Mouse (Mus musculus): ENCODE results near the gene Trh. TPM values are rescaled to one million over a fixed set of nuclear protein-coding genes. Genes with fewer than 3 reads are reported as not detected.
A peak's percentile ranks its signal among the peaks of the same experiment; 100 is the strongest.

The Trh gene
- polyA plus RNA-seq, 1 experiment from 2014 or later, result not detected

DNA sequence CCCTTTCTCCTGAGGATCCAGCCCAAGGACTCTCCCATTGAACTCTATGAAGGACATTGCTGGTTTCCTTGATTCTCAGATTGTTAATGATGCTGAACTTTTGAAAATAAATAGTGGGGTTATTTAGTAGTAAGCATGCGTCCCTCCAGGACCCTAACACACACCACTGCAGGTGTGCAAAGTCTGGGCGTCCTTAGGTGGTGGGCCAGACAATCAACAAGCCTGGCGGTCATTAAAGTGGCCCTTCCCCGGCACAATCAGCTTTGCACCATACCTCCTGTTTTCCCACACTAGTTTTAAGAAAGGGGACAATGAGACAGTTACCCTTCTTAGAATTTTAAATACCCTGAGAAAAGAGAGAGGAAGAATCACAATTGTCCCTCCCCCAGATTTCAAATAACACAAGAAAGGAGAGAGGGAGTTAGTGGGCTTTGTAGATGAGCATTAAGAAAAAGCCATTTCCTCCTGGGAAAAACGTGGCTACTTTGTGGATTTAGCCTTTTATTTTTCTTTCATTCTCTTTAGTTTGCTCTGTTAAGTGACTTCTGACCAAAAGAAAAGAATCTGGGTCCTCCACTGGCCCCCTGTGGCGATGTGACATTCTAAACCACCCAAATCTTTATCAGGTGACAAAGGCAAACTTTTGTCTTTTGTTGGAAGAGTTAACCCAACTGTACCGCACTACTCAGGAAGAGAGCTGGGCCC lies 2.9 kb upstream of the Trh start:
- Histone ChIP-seq H3K36me3 (no peaks in the 10 kb centered on the region), H3K27ac (no peak overlapping the region), H3K4me3 (no peak overlapping the region), H3K9me3 (replicated peaks) (no peaks in the 10 kb centered on the region), H3K27me3 (ENCODE audit: low read depth, poor library complexity, severe bottlenecking) (peaks cover 55% of the 10 kb centered on the region), H3K4me1 (peaks cover 9% of the 10 kb centered on the region)
- WGBS, result 33% methylated on average over 7 of the region's 7 CpGs
- DNase-seq (ENCODE audit: low spot score), result no peak

DNA sequence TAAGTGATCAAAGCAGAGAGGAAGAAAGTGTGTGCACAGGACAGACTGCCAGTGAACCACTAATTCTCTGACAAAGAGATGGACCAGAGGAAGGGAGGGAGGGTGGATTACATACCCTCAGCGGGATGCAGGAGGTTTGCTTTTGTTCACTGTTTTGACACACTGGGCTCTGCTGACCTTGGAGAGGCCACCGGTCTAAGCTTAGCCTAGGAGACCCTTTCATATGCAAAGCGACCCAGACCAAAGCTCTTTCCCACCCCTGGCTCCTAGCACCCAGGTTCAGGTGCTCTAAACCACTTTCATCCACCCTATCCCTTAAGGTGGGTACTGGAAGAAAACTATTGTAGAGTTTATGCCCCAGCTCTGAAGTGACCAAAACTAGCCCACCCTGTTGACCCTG lies 1.9 kb upstream of the Trh start:
- Histone ChIP-seq H3K27ac (no peak overlapping the region), H3K27me3 (ENCODE audit: low read depth, poor library complexity, severe bottlenecking) (peaks cover 59% of the 10 kb centered on the region), H3K4me1 (peaks cover 9% of the 10 kb centered on the region), H3K4me3 (no peak overlapping the region), H3K36me3 (no peaks in the 10 kb centered on the region), H3K9me3 (replicated peaks) (no peaks in the 10 kb centered on the region)
- WGBS, result 14% methylated on average over 3 of the region's 3 CpGs
- DNase-seq (ENCODE audit: low spot score), result no peak

DNA sequence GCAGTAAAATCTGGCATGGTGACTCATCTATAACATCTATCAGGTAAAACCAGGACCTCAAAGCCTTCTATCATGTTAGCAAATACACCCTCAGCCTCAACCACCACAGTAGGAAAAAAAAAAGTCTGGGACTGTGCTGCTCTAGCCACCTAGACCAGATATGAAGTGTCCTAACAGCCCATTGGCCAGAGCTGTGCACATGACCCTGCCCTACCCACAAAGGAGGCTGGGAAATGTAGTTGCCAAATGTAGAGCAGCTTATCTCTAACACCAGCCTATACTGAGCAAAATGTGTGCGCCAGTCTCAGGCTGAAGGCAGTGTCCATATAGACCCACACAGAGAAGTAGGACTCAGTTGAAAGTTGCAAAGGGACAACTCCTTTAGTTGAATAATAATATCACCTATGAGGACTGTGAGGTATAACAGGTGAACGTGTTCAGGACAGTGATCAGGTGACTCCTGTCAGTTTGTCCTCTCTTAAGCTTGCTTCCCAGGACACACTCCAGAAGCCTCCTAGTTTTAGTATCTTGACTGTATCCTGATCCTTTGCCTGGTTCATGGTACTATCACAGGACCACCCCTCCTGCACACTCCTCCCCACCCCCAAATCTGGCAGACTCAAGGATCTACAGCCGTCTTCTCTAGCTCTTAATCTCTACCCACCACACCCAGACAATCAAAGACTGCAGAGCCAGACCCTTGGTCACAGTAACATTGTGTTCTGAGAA lies 3.1 kb downstream of the Trh start:
- 74% methylated on average over 3 of the region's 3 CpGs for WGBS
- Histone ChIP-seq H3K27me3 (ENCODE audit: low read depth, poor library complexity, severe bottlenecking) (peaks cover 44% of the 10 kb centered on the region), H3K9me3 (replicated peaks) (no peaks in the 10 kb centered on the region), H3K4me3 (no peak overlapping the region), H3K36me3 (no peaks in the 10 kb centered on the region), H3K4me1 (peaks cover 9% of the 10 kb centered on the region), H3K27ac (no peak overlapping the region)
- DNase-seq (ENCODE audit: low spot score), result no peak

DNA sequence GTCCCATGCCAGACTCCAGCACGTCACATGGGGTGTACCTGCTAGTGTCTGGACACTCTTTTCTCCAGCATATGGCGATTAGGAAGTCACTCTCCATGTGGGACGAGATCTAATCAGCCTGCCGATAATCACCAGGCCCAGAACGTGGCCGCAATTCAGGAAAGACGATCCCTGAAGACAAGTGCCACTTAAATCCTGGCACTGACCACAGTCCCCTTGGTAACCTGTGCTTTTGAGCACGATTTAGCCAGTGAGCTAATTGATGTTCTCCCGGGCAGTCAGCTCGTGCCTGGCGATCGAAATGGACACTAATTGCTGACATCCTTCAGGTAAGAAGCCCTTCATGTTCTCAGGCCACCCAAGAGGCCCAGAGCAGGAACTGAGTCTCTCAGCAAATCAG lies 9.4 kb downstream of the Trh start:
- no peak overlapping the region for H3K27ac ChIP-seq
- H3K4me1 ChIP-seq, result no peaks in the 10 kb centered on the region
- H3K27me3 ChIP-seq (ENCODE audit: low read depth, poor library complexity, severe bottlenecking), result no peaks in the 10 kb centered on the region
- WGBS, result 60% methylated on average over 12 of the region's 12 CpGs
- H3K9me3 ChIP-seq (replicated peaks), result no peaks in the 10 kb centered on the region
- DNase-seq (ENCODE audit: low spot score), result no peak
- no peaks in the 10 kb centered on the region for H3K36me3 ChIP-seq
- no peak overlapping the region for H3K4me3 ChIP-seq

DNA sequence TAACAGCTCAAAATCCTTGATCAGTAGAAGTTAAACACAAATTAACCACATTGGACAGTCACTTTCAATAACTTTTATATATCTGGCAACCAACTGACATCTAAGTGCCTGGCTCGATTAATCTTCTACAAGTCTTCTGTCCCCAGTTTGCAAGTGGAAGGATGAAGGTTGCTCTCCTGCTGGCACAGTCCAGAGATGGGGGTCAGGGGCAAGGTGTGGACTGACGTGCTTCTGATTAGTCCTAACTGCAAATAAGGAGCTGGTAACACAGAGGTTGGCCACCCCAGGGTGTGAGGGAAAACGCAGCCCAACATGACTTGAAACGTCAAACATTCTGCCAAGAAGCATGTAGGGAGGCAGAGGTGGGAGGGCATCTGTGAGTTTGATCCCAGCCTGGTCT lies 12.7 kb downstream of the Trh start:
- no peak for DNase-seq (ENCODE audit: low spot score)
- Histone ChIP-seq H3K36me3 (no peaks in the 10 kb centered on the region), H3K4me1 (no peaks in the 10 kb centered on the region), H3K27me3 (ENCODE audit: low read depth, poor library complexity, severe bottlenecking) (no peaks in the 10 kb centered on the region), H3K4me3 (no peak overlapping the region), H3K27ac (no peak overlapping the region), H3K9me3 (replicated peaks) (no peaks in the 10 kb centered on the region)
- WGBS, result 73% methylated on average over 4 of the region's 4 CpGs

DNA sequence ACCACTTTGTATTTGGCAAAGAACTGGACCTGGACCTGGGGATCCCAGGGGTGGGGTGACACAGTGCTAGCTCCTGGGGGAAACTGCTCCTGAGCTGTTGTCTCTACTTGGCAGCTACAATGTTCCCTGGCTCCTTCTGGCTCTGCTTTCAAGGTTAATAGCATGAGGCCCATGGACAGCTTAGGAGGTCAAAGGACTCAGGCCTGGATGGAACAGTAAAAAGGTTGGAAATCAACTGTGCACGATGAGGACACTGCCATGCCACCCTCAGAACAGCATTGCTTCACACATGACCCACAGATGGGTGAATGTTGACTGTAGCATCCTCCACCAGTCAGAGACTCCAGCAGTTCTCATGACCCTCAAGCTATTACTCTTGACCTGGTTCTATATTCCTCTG lies 13.1 kb downstream of the Trh start:
- H3K4me3 ChIP-seq, result no peak overlapping the region
- whole genome bisulfite sequencing, result 65% methylated on average over 1 of the region's 1 CpGs
- no peak for DNase-seq (ENCODE audit: low spot score)
- H3K4me1 ChIP-seq, result no peaks in the 10 kb centered on the region
- no peak overlapping the region for H3K27ac ChIP-seq
- no peaks in the 10 kb centered on the region for H3K36me3 ChIP-seq
- no peaks in the 10 kb centered on the region for H3K27me3 ChIP-seq (ENCODE audit: low read depth, poor library complexity, severe bottlenecking)
- no peaks in the 10 kb centered on the region for H3K9me3 ChIP-seq (replicated peaks)

DNA sequence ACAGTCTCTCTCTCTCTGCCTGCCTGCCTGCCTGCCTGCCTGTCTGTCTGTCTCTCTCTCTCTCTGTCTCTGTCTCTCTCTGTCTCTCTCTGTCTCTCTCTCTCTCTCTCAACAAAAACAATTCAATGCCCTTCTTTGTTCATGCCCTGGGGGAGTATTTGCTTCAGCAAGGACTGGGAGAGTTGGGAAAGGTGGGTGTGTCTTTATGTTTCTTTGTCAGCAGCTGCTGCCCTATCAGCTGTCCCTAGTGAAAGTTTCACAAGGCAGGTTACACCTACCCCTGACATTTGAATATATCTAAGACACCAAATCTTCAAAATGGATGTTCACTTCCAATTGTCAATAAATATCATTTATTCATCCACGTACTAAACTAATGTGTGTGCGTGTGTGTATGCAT lies 14.9 kb downstream of the Trh start:
- Histone ChIP-seq H3K4me3 (no peak overlapping the region), H3K4me1 (no peaks in the 10 kb centered on the region), H3K27me3 (ENCODE audit: low read depth, poor library complexity, severe bottlenecking) (no peaks in the 10 kb centered on the region), H3K36me3 (no peaks in the 10 kb centered on the region), H3K27ac (no peak overlapping the region), H3K9me3 (replicated peaks) (no peaks in the 10 kb centered on the region)
- no peak for DNase-seq (ENCODE audit: low spot score)
- 92% methylated on average over 2 of the region's 2 CpGs for WGBS

DNA sequence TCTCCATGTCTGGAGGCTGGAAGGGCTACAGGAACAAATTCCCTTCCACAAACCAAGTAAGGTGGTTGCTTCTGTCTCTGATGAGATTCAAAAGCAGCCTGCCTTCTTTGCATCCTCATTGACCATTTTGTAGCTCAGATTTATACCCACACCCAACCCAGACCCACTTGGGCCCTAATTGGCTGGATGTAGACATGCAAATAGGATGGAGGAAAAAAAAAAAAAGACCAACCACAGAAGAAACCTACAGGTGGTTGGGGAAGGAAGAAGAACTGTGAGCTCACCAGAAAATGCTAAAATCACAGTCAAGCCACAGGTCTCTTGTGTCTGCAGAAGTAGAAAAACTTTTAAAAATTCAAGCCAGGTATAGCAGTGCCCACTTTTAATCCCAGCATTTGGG lies 15.3 kb downstream of the Trh start:
- H3K9me3 ChIP-seq (replicated peaks), result no peaks in the 10 kb centered on the region

DNA sequence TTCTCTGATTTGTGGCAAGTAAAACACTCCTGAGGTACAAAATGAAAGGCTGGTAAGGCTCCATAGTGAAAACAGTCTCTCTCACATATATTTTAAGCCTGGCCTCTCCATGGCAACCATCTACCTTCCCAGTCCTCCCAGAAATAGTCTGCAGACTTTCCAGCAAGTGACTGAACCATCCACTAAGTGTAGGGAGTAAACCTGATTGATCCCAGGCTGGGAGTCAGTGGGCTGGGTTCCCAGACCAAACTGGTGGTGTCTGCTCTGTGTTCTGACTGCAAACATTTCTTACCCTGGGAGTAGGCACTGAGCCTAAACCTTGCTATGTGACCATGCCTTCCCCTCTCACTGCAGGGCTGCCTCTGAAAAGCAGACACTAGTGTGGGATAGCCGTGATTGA lies 19.5 kb downstream of the Trh start:
- no peak overlapping the region for H3K4me3 ChIP-seq
- H3K27ac ChIP-seq, result no peak overlapping the region
- H3K27me3 ChIP-seq (ENCODE audit: low read depth, poor library complexity, severe bottlenecking), result 0 out of 2 replicates have a peak, but pooled peaks cover 7% of the 10 kb centered on the region
- no peaks in the 10 kb centered on the region for H3K36me3 ChIP-seq
- WGBS, result 78% methylated on average over 1 of the region's 1 CpGs
- H3K9me3 ChIP-seq (replicated peaks), result no peaks in the 10 kb centered on the region
- no peak for DNase-seq (ENCODE audit: low spot score)
- no peaks in the 10 kb centered on the region for H3K4me1 ChIP-seq

More for the DNA sequence above, 15.3 kb downstream of the Trh start:
- Histone ChIP-seq H3K27ac (no peak overlapping the region), H3K4me3 (no peak overlapping the region), H3K36me3 (no peaks in the 10 kb centered on the region), H3K27me3 (ENCODE audit: low read depth, poor library complexity, severe bottlenecking) (no peaks in the 10 kb centered on the region), H3K4me1 (no peaks in the 10 kb centered on the region)
- DNase-seq (ENCODE audit: low spot score), result no peak

DNA sequence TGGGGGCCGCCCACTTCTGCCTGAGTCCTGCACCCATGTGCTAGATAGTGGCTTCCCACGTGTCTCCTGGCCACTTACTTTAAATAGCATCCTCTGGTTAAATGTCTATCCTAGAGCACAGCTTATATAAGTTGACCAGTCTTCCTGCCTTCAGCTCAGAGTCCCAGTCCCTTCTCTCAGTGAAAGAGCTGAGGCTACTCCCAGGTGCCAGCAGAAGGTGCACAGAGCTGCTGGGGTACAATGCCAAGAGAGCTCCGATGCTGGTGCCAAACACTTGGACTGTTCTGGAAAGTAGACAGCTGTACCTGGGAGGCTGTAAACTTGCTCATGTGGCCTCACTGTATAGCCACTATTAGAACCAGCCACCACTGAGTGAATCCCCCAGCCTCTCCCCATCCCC lies 22.4 kb downstream of the Trh start:
- 0 out of 2 replicates have a peak, but pooled peaks cover 7% of the 10 kb centered on the region for H3K27me3 ChIP-seq (ENCODE audit: low read depth, poor library complexity, severe bottlenecking)
- H3K36me3 ChIP-seq, result no peaks in the 10 kb centered on the region
- DNase-seq (ENCODE audit: low spot score), result no peak
- no peak overlapping the region for H3K27ac ChIP-seq
- H3K4me3 ChIP-seq, result no peak overlapping the region
- no peaks in the 10 kb centered on the region for H3K4me1 ChIP-seq
- 85% methylated on average over 3 of the region's 3 CpGs for WGBS
- H3K9me3 ChIP-seq (replicated peaks), result no peaks in the 10 kb centered on the region

DNA sequence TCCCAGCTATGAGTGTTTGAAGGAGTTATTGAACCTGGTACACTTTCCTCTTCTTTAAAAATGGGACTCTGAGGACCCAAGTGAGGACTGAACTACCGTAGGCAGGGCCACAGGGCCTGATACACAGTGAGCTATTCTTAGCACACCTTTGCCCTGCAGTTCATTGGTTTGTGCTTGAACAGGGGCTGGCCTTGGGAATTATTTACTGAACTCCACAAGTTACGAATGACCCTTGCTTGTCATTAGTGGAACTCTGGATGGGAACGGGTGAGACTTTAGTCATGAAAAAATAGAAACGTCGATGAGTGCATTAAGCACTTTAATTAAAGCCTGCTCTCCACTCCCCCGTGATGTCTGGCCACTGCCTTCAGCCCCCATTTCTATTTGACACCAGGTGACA lies 22.8 kb downstream of the Trh start:
- H3K4me1 ChIP-seq, result no peaks in the 10 kb centered on the region
- DNase-seq (ENCODE audit: low spot score), result no peak
- no peak overlapping the region for H3K4me3 ChIP-seq
- H3K27me3 ChIP-seq (ENCODE audit: low read depth, poor library complexity, severe bottlenecking), result 0 out of 2 replicates have a peak, but pooled peaks cover 7% of the 10 kb centered on the region
- no peak overlapping the region for H3K27ac ChIP-seq
- H3K36me3 ChIP-seq, result no peaks in the 10 kb centered on the region
- no peaks in the 10 kb centered on the region for H3K9me3 ChIP-seq (replicated peaks)
- 80% methylated on average over 6 of the region's 6 CpGs for WGBS

DNA sequence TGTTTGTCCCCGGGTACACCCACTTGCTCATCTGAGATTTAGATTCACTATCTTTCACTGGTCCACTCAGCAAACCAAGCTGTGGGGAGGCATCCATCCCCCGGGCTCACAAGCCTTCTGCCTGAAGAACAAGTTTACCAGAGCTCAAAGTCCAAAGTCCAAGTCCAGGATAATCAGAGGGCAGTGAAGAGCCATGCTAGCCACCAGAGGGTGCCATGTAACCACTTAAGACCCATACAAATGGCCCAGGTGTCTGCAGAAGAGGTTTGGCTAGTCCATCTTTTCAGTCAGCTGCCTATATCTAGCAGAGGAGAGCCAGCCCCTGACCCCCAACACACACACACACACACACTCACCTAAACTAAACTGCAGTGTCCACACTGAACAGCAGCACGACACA lies 25.0 kb downstream of the Trh start:
- Histone ChIP-seq H3K27me3 (ENCODE audit: low read depth, poor library complexity, severe bottlenecking) (0 out of 2 replicates have a peak, but pooled peaks cover 7% of the 10 kb centered on the region), H3K4me1 (no peaks in the 10 kb centered on the region), H3K36me3 (no peaks in the 10 kb centered on the region), H3K9me3 (replicated peaks) (no peaks in the 10 kb centered on the region), H3K4me3 (no peak overlapping the region), H3K27ac (no peak overlapping the region)
- WGBS, result 53% methylated on average over 3 of the region's 3 CpGs
- peak; percentile 45 for DNase-seq (ENCODE audit: low spot score)

DNA sequence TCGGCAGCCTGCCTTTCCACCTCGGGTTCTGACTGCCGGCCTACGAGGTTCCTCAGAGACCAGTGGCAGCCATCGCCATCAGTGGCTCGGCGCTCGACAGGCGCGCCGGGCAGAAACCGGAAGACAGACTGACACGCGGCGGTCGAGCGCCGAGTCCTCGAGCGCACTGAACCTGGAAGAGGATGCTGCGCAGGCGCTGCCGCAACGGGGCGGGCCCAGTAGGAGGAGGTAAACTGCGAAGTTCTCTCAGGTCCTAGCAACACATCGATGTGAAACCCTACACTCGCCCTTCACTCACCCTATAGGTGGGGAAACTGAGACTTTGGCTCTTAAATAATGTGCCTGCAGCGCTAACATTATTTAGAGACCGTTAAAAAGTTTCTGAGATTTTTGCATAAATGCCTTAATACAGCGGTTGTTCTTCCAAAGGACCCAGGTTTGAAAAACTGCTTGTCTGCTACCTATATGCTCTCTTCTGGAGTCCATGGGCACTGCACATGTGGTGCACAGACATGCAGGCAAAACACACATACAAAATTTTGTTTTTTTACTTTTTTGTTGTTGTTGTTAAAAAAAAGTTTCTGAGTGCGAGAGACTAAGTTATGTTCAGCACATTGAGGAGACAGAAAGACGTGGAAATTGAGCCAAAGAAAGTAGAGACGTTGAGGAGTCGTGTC lies 29.5 kb downstream of the Trh start, which contains the start of gene Rbsn:
Rbsn (minus strand) TSS at position 153 of the 677 bp plus-strand sequence.
- H3K4me3 ChIP-seq, result peak within 1 kb of the TSS; percentile 99
- H3K27ac ChIP-seq, result peak within 1 kb of the TSS; percentile 90
- 11% methylated on average over 35 of the region's 35 CpGs for WGBS
- no peaks in the 10 kb centered on the region for H3K9me3 ChIP-seq (replicated peaks)
- peak; percentile 97 for DNase-seq (ENCODE audit: low spot score)
- peaks cover 10% of the 10 kb centered on the region for H3K4me1 ChIP-seq
- no peaks in the 10 kb centered on the region for H3K27me3 ChIP-seq (ENCODE audit: low read depth, poor library complexity, severe bottlenecking)
- H3K36me3 ChIP-seq, result peaks cover 16% of the 10 kb centered on the region
